Mouse (Mus musculus) forebrain, embryonic 16.5 days (tissue): Measurements from ENCODE around the gene Wrap73. TPM values are rescaled to one million over a fixed set of nuclear protein-coding genes. Genes with fewer than 3 reads are reported as not detected.

Experiments used
- ATAC-seq: fragments of 200-750 bp; cut with Nextera tagmentation; 2 replicates; pipeline ENCODE4 v1.8.0; 2017; ENCODE audit warnings: mild to moderate bottlenecking, moderate library complexity
- H3K27ac ChIP-seq: fragments of 300-500 bp; sonication (generic); 2 replicates; pipeline ENCODE4 v1.5.1; 2014; ENCODE audit warnings: low read length, control low read depth
- H3K27me3 ChIP-seq: fragments of 300-500 bp; sonication (generic); replicated peaks from 2 replicates; pipeline ENCODE4 v1.6.1; 2014; ENCODE audit warnings: low read length; ENCODE audit not compliant: control insufficient read depth, insufficient read depth
- H3K36me3 ChIP-seq: fragments of 300-500 bp; sonication (generic); 2 replicates; pipeline ENCODE4 v1.6.1; 2014; ENCODE audit not compliant: control insufficient read depth, insufficient read depth
- H3K4me1 ChIP-seq: fragments of 300-500 bp; sonication (generic); replicated peaks from 2 replicates; pipeline ENCODE4 v1.6.1; 2014; ENCODE audit warnings: low read length; ENCODE audit not compliant: control insufficient read depth, insufficient read depth
- H3K4me2 ChIP-seq: fragments of 300-500 bp; sonication (generic); 2 replicates; pipeline ENCODE4 v1.6.1; 2014; ENCODE audit warnings: mild to moderate bottlenecking, low read length, control low read depth
- H3K4me3 ChIP-seq: fragments of 300-500 bp; sonication (generic); replicated peaks from 2 replicates; pipeline ENCODE4 v1.5.1; 2014; ENCODE audit warnings: mild to moderate bottlenecking, low read length, control low read depth
- H3K9ac ChIP-seq: fragments of 300-500 bp; sonication (generic); replicated peaks from 2 replicates; pipeline ENCODE4 v1.6.1; 2014; ENCODE audit warnings: low read depth, low read length, control low read depth
- H3K9me3 ChIP-seq: fragments of 300-500 bp; sonication (generic); 2 replicates; pipeline ENCODE4 v1.6.1; 2016; ENCODE audit warnings: low read length; ENCODE audit not compliant: control insufficient read depth
- WGBS: fragments of 180-500 bp; shearing (Covaris S2); extraction: QIAGEN DNeasy Blood & Tissue Kit; methylation state at CpG from one replicate; pipeline ENCODE4 v1.1.7; 2014; 5-methylcytosine and 5-hydroxymethylcytosine counted together
- polyA plus RNA-seq: library from polyadenylated mRNA; unstranded; fragments of >200 nt; fragmentation: Nextera tagmentation; extraction: Ambion mirVana; gene quantifications from 2 replicates; pipeline ENCODE4 v1.2.1, GENCODE M21; 2015

Gene Wrap73
- polyA plus RNA-seq, 1 experiment from 2014 or later = 59.2 TPM

- 34% methylated on average over 18 of the region's 18 CpGs for WGBS
- peak; percentile 93 for ATAC-seq
- Histone ChIP-seq H3K9me3 (no peaks in the 10 kb centered on the region), H3K27ac (no peak overlapping the region; the same call in 1 of the 2 replicates), H3K36me3 (no peaks in the 10 kb centered on the region), H3K4me1 (peaks cover 10% of the 10 kb centered on the region), H3K9ac (no peak overlapping the region), H3K4me3 (no peak overlapping the region), H3K27me3 (no peaks in the 10 kb centered on the region), H3K4me2 (peak overlapping the region; percentile 22)
Measured at GRCm38 (mm10) chr4:154109216-154109849, 32.8 kb upstream of the Wrap73 start.

DNA sequence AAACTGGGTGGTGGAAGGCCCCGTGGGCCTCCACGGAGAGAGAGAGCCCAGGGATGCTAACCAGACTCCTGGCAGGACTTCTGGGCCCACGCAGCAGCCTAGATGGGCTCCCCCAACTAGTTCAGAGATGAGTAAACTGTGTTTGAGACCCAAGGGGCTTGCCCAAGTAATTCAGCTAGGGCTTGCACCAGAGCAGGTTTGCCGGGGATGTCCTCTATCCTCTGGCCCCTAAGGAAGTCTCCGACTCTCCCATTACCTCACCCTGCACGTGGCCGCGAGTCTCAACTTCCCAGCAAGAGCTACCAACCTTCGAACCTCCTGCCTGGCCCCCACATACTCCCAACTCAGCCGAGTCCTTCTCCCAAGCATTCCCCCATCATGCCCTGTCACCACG is 32.3 kb upstream of the Wrap73 start:
- no peaks in the 10 kb centered on the region for H3K9me3 ChIP-seq
- H3K4me3 ChIP-seq = no peak overlapping the region
- no peaks in the 10 kb centered on the region for H3K36me3 ChIP-seq
- no peak for ATAC-seq
- H3K9ac ChIP-seq = no peak overlapping the region
- 71% methylated on average over 11 of the region's 11 CpGs for WGBS
- no peak overlapping the region for H3K27ac ChIP-seq
- peaks cover 10% of the 10 kb centered on the region for H3K4me1 ChIP-seq
- peak overlapping the region; percentile 22; the same call in 1 of the 2 replicates for H3K4me2 ChIP-seq
- H3K27me3 ChIP-seq = no peaks in the 10 kb centered on the region

GRCm38 (mm10) chr4:154116421-154116820 is 25.8 kb upstream of the Wrap73 start:
- H3K4me3 ChIP-seq = no peak overlapping the region
- H3K9me3 ChIP-seq = no peaks in the 10 kb centered on the region
- H3K4me1 ChIP-seq = no peaks in the 10 kb centered on the region
- ATAC-seq = no peak
- no peak overlapping the region for H3K4me2 ChIP-seq
- WGBS = 47% methylated on average over 7 of the region's 7 CpGs
- H3K27me3 ChIP-seq = no peaks in the 10 kb centered on the region
- no peak overlapping the region for H3K27ac ChIP-seq
- no peak overlapping the region for H3K9ac ChIP-seq
- no peaks in the 10 kb centered on the region for H3K36me3 ChIP-seq

DNA sequence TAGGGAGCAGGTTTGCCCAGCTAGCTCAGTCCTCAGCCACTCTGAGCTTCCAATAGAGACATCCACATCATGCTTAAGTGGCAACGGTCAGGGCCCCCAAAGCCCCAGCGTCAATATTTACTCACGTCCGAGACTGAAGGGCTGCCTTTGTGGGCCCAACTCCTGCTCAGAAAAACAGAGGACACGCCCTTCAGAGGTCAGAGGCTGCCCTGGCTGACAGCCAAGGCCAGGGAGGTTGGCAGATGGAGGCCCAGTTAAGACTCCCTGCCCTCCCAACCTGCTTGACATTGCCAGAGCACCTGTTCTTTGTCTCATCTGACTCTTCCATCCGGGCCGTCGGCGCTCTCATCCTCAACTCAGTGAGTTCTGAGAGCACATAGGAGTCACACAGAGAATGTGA is 23.4 kb upstream of the Wrap73 start:
- Histone ChIP-seq H3K9me3 (no peaks in the 10 kb centered on the region), H3K9ac (no peak overlapping the region), H3K4me3 (no peak overlapping the region), H3K27ac (no peak overlapping the region), H3K36me3 (no peaks in the 10 kb centered on the region), H3K27me3 (no peaks in the 10 kb centered on the region), H3K4me1 (no peaks in the 10 kb centered on the region), H3K4me2 (no peak overlapping the region)
- WGBS = 73% methylated on average over 9 of the region's 9 CpGs
- ATAC-seq = no peak

GRCm38 (mm10) chr4:154119208-154119607 is 23.0 kb upstream of the Wrap73 start:
- no peaks in the 10 kb centered on the region for H3K36me3 ChIP-seq
- H3K4me1 ChIP-seq = no peaks in the 10 kb centered on the region
- H3K4me2 ChIP-seq = no peak overlapping the region
- ATAC-seq = no peak
- WGBS = 79% methylated on average over 9 of the region's 9 CpGs
- no peak overlapping the region for H3K9ac ChIP-seq
- no peaks in the 10 kb centered on the region for H3K27me3 ChIP-seq
- no peaks in the 10 kb centered on the region for H3K9me3 ChIP-seq
- H3K27ac ChIP-seq = no peak overlapping the region
- H3K4me3 ChIP-seq = no peak overlapping the region

- 62% methylated on average over 11 of the region's 11 CpGs for WGBS
- ATAC-seq = no peak
- no peak overlapping the region for H3K4me2 ChIP-seq
Measured at GRCm38 (mm10) chr4:154121800-154122199, 20.4 kb upstream of the Wrap73 start.

DNA sequence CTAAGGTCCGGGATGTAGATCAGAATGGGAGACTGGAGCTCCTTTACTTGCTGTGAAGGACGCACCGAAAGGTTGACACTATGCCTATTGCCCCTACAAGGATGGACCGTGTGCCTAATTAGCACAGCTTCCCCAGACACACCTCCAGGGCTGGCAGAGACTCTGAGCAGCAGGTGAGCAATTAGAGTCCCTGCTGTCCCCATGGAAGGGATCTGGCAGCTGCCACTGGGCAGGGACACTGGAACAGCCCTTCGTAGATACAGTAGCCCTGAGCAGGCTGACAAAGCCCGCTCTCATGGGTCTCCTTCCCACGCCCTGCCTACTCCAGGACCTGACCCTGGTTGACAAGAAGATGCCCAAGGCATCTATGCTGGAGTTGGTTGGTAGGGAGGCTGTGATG is 19.8 kb upstream of the Wrap73 start:
- H3K9me3 ChIP-seq = no peaks in the 10 kb centered on the region
- no peak for ATAC-seq
- no peaks in the 10 kb centered on the region for H3K36me3 ChIP-seq
- H3K9ac ChIP-seq = no peak overlapping the region
- no peaks in the 10 kb centered on the region for H3K27me3 ChIP-seq
- H3K4me2 ChIP-seq = no peak overlapping the region
- no peak overlapping the region for H3K4me3 ChIP-seq
- WGBS = 69% methylated on average over 7 of the region's 7 CpGs
- H3K4me1 ChIP-seq = no peaks in the 10 kb centered on the region
- no peak overlapping the region for H3K27ac ChIP-seq

More at GRCm38 (mm10) chr4:154121800-154122199, 20.4 kb upstream of the Wrap73 start:
- Histone ChIP-seq H3K27me3 (no peaks in the 10 kb centered on the region), H3K27ac (no peak overlapping the region), H3K36me3 (no peaks in the 10 kb centered on the region), H3K4me1 (no peaks in the 10 kb centered on the region), H3K9me3 (no peaks in the 10 kb centered on the region), H3K9ac (no peak overlapping the region), H3K4me3 (no peak overlapping the region)

- Histone ChIP-seq H3K36me3 (no peaks in the 10 kb centered on the region), H3K9ac (no peak overlapping the region), H3K9me3 (no peaks in the 10 kb centered on the region), H3K4me2 (no peak overlapping the region), H3K4me1 (no peaks in the 10 kb centered on the region), H3K4me3 (no peak overlapping the region), H3K27ac (no peak overlapping the region), H3K27me3 (peaks cover 3% of the 10 kb centered on the region; the same call in 1 of the 2 replicates)
- no peak for ATAC-seq
- 86% methylated on average over 6 of the region's 6 CpGs for WGBS
Measured at GRCm38 (mm10) chr4:154123553-154123952, 18.6 kb upstream of the Wrap73 start.

DNA sequence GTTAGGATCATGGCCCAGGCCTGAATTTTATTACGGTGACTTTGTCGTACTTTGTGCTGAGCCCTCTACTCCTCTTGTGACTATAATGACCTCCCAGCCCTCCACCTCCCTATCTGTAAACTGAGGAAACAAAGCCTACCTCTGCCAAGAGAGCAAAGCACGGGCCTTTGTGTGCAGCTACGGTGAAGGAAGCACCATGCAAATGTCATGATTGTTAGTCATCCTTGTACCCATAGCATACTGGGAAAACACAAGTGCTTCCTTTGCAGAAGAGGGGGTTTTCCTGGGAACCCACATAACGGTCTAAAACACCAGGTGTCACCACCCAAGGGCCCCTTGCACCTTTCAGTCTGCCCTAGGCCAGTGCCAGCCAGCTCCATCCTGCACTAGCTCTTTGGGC is 17.0 kb upstream of the Wrap73 start:
- Histone ChIP-seq H3K9me3 (no peaks in the 10 kb centered on the region), H3K4me2 (no peak overlapping the region), H3K4me1 (no peaks in the 10 kb centered on the region), H3K36me3 (no peaks in the 10 kb centered on the region), H3K9ac (no peak overlapping the region), H3K27ac (no peak overlapping the region), H3K4me3 (no peak overlapping the region), H3K27me3 (peaks cover 3% of the 10 kb centered on the region; the same call in 1 of the 2 replicates)
- 69% methylated on average over 5 of the region's 5 CpGs for WGBS
- ATAC-seq = no peak

- WGBS = 73% methylated on average over 3 of the region's 3 CpGs
- peaks cover 3% of the 10 kb centered on the region; the same call in 1 of the 2 replicates for H3K27me3 ChIP-seq
- H3K9ac ChIP-seq = no peak overlapping the region
- no peak for ATAC-seq
- no peak overlapping the region for H3K4me2 ChIP-seq
- no peak overlapping the region for H3K27ac ChIP-seq
- no peak overlapping the region for H3K4me3 ChIP-seq
- no peaks in the 10 kb centered on the region for H3K36me3 ChIP-seq
- no peaks in the 10 kb centered on the region for H3K9me3 ChIP-seq
- no peaks in the 10 kb centered on the region for H3K4me1 ChIP-seq
Measured at GRCm38 (mm10) chr4:154127273-154127672, 14.9 kb upstream of the Wrap73 start.
